Mouse (Mus musculus) testis, adult 2 months (tissue): ENCODE measurements around the gene Bcat1. TPM values are rescaled to one million over a fixed set of nuclear protein-coding genes. Genes with fewer than 3 reads are reported as not detected.

Experiments
- H3K27ac ChIP-seq: fragments of 200-500 bp; 2 replicates; pipeline ENCODE4 v1.5.1; 2012; ENCODE audit warnings: low read depth, low read length; ENCODE audit not compliant: control insufficient read depth, insufficient read depth
- H3K27me3 ChIP-seq: fragments of 200-500 bp; 2 replicates; pipeline ENCODE4 v1.6.1; 2012; ENCODE audit warnings: mild to moderate bottlenecking, low read length, moderate library complexity; ENCODE audit not compliant: control insufficient read depth, insufficient read depth
- H3K36me3 ChIP-seq: fragments of 200-500 bp; 2 replicates; pipeline ENCODE4 v1.6.1; 2012; ENCODE audit warnings: mild to moderate bottlenecking, low read length; ENCODE audit not compliant: control insufficient read depth, insufficient read depth
- H3K4me1 ChIP-seq: fragments of 200-500 bp; 2 replicates; pipeline ENCODE4 v1.6.1; 2012; ENCODE audit warnings: low read length; ENCODE audit not compliant: control insufficient read depth, insufficient read depth
- H3K4me3 ChIP-seq: fragments of 200-500 bp; 2 replicates; pipeline ENCODE4 v1.5.1; 2012; ENCODE audit warnings: low read depth, mild to moderate bottlenecking, low read length, moderate library complexity, mixed read lengths; ENCODE audit not compliant: control insufficient read depth
- CTCF ChIP-seq: fragments of 200-500 bp; IDR thresholded peaks from 2 replicates; pipeline ENCODE4 v1.5.1; 2012; ENCODE audit warnings: low read depth, mild to moderate bottlenecking, inconsistent platforms, low read length, moderate library complexity; ENCODE audit not compliant: control insufficient read depth, insufficient read depth, insufficient replicate concordance
- POLR2A ChIP-seq: fragments of 200-500 bp; IDR thresholded peaks from 2 replicates; pipeline ENCODE4 v1.6.1; 2012; ENCODE audit warnings: low read depth, mild to moderate bottlenecking, inconsistent platforms, low read length, moderate library complexity; ENCODE audit not compliant: control insufficient read depth
- polyA plus RNA-seq: library from polyadenylated mRNA; depleted of rRNA; stranded (reverse); fragments of >200 nt; gene quantifications from 2 replicates; pipeline ENCODE4 v1.2.3, GENCODE M21; 2012

Gene Bcat1
- polyA plus RNA-seq, 1 experiment: 0.21 TPM

DNA sequence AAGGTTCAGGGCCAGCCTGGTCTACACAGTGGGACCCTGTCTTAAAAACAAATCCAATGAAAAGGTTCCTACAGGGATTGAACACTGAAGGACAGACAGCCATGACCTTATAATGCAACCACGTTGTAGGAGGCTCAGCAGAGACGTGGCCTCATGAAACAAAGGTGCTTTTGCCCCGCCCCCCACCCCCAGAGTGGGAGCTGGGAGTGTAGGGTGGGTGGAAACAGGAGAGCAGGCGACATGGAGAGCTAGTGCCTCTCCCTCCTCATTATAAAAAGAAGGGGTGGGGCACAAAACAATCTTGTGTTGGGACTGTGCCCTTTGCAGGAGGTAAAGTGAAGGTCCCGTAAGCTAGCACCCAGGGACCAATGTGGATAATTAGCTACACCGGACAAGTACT, 74.5 kb downstream of the Bcat1 start:
- Histone ChIP-seq H3K27me3 (no peaks in the 10 kb centered on the region), H3K36me3 (no peaks in the 10 kb centered on the region), H3K27ac (no peak overlapping the region), H3K4me1 (no peaks in the 10 kb centered on the region), H3K4me3 (no peak overlapping the region)
- TF ChIP-seq POLR2A (no peak), CTCF (no peak)

DNA sequence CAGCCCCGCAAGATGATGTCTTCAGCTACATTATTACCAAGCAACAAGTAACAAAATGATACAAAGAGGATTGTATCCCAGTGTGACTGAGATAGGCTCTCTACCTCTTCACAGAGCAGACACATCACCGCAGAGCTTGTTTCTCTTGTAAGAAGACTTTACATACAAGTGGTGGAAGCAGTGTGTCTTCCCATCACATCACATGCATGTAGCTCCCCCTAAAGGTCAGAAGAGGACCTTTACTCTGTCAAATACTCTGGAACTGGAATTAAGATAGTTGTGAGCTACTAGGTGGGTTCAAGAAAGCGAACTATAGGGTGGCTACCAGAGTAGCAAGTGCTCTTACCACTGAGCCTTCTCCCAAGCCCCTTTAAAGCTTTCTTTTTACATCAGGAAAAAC, 78.8 kb downstream of the Bcat1 start:
- Histone ChIP-seq H3K27ac (no peak overlapping the region), H3K4me1 (no peaks in the 10 kb centered on the region), H3K4me3 (no peak overlapping the region), H3K27me3 (no peaks in the 10 kb centered on the region), H3K36me3 (no peaks in the 10 kb centered on the region)
- TF ChIP-seq POLR2A (no peak), CTCF (no peak)

DNA sequence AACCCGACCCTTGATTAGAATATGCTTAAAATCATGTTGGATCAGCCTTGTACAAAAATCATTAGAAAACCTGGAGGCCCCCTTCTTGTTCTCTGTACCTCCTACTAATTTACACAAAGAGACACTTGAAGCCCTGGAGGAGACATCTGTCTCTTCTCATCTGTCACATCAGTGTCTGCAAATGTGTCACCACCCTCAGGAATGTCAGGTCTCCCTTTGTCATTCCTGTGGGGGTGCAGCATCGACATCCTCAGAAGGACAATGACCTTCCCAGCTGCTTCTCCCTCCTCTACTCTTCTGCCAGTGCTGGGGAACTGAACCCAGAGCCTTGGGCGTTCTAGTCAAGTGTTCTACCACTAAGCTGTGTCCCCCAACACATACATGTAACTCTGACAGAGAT, 83.9 kb downstream of the Bcat1 start:
- no peaks in the 10 kb centered on the region for H3K27me3 ChIP-seq
- no peak overlapping the region for H3K4me3 ChIP-seq
- TF ChIP-seq POLR2A (no peak), CTCF (no peak)

DNA sequence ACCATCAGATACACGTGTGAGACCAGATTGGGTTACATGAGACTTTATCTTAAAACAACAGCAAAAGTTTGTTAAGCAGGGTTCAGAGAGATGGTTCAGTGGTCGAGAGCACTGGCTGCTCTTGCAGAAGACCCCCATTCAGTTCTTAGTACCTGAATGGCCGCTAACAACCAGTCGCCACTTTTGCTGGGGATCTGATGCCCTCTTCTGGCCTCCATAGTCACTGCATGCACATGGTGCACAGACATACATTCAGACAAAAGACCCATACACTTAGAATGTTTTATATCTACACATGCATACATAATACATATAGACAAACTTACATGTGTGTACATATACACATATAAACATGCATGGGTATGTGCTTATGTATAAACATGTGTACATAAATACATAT, 86.8 kb downstream of the Bcat1 start:
- H3K27me3 ChIP-seq: no peaks in the 10 kb centered on the region
- H3K27ac ChIP-seq: no peak overlapping the region
- no peak overlapping the region for H3K4me3 ChIP-seq
- no peaks in the 10 kb centered on the region for H3K4me1 ChIP-seq
- no peak for TF ChIP-seq CTCF
- no peak for TF ChIP-seq POLR2A
- H3K36me3 ChIP-seq: no peaks in the 10 kb centered on the region

More for the DNA sequence above, 83.9 kb downstream of the Bcat1 start:
- no peaks in the 10 kb centered on the region for H3K4me1 ChIP-seq
- H3K36me3 ChIP-seq: no peaks in the 10 kb centered on the region
- no peak overlapping the region for H3K27ac ChIP-seq

DNA sequence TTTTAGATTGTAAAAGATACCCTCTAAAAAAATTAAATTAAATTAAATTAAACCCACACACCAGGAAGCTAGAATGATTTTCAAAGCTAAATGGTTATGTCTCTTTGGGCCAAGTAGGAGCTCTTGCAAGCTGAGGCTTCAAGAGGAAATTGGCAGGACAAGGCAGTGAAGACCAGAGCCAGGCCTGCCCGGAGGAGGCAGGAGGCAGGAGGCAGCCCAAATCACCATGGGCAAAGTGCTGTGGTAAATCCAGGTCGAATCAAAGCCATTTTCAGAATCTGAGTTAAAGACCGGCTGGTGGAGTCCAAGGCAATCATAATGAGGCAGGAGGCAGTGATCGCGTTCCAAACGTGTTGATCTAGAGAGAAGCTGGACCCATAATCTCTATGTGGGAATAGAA, 88.3 kb downstream of the Bcat1 start:
- Histone ChIP-seq H3K36me3 (no peaks in the 10 kb centered on the region), H3K4me3 (no peak overlapping the region), H3K27ac (no peak overlapping the region), H3K27me3 (no peaks in the 10 kb centered on the region), H3K4me1 (no peaks in the 10 kb centered on the region)
- no peak for TF ChIP-seq CTCF
- no peak for TF ChIP-seq POLR2A

DNA sequence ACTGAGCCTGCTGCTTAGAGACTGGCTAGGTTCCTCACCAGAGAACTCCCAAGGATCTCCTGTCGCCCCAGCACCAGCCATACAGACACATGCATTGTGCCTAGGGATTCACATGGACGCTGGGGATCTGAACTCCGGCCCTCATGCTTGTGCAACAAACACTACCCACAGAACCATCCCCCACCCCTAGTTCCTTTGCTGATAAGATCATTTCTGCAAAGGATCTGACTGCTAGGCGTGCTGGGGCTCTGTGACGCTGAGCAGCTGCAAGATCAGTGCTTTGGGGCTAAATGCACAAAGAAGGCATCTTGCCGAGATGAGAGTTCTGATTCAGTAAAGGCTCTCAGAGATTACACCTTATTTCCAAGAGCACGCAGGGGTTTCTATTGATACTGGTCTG, 88.8 kb downstream of the Bcat1 start:
- no peak overlapping the region for H3K4me3 ChIP-seq
- TF ChIP-seq CTCF: no peak
- no peak for TF ChIP-seq POLR2A
- no peak overlapping the region for H3K27ac ChIP-seq
- no peaks in the 10 kb centered on the region for H3K36me3 ChIP-seq
- no peaks in the 10 kb centered on the region for H3K4me1 ChIP-seq
- no peaks in the 10 kb centered on the region for H3K27me3 ChIP-seq

DNA sequence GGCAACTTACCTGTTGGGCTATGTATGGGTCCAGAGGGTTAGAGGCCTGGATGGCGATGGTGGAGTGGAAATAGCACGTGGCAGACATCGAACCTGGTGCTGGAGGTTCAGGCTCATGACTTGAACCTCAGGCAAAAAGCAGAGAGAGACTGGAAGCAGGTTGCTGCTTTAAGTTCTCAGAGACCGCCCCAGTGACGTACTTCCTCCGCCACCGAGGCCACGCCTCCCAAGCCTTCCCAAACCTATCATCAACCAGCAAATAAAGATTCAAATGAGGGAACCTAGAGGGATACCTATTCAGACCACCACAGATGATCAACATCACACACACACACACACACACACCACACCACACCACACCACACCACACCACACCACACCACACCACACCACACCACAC, 91.8 kb downstream of the Bcat1 start:
- H3K4me1 ChIP-seq: no peaks in the 10 kb centered on the region
- TF ChIP-seq CTCF (no peak), POLR2A (no peak)

DNA sequence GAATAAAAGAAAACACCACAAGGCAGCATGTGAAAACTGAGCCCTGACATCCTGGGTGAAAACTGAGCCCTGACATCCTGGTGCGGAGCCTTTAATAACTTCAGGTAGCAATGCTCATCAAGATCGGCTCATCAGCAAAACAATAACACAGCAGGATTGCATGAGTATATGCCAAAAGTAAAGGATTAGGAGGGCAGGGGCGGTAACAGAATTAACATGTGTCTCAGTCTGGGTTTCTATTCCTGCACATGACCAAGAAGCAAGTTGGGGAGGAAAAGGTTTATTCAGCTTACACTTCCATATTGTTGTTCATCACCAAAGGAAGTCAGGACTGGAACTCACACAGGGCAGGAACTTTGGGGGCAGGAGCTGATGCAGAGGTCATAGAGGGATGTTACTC, 93.9 kb downstream of the Bcat1 start:
- Histone ChIP-seq H3K4me1 (no peaks in the 10 kb centered on the region), H3K27ac (no peak overlapping the region), H3K36me3 (no peaks in the 10 kb centered on the region), H3K27me3 (no peaks in the 10 kb centered on the region), H3K4me3 (no peak overlapping the region)
- TF ChIP-seq CTCF (no peak), POLR2A (no peak)

More for the DNA sequence above, 91.8 kb downstream of the Bcat1 start:
- no peak overlapping the region for H3K4me3 ChIP-seq
- H3K27ac ChIP-seq: no peak overlapping the region
- no peaks in the 10 kb centered on the region for H3K36me3 ChIP-seq
- H3K27me3 ChIP-seq: no peaks in the 10 kb centered on the region
